Mouse (Mus musculus) right cerebral cortex, adult 18-20 months (tissue): ENCODE results near the gene B4galnt4.
A peak's percentile ranks its signal among the peaks of the same experiment; 100 is the strongest.

Experiments used
- DNase-seq: peaks from one replicate; pipeline ENCODE4 v3.0.0; 2022; ENCODE audit warnings: mixed read lengths

The B4galnt4 gene

GRCm38 (mm10) chr7:141042539-141042938 lies 18.4 kb upstream of the B4galnt4 start:
- no peak for DNase-seq

- no peak for DNase-seq
These were observed 13.8 kb upstream of the B4galnt4 start for GRCm38 (mm10) chr7:141046931-141047580.

GRCm38 (mm10) chr7:141047581-141048225 lies 13.2 kb upstream of the B4galnt4 start:
- peak; percentile 86 for DNase-seq

DNA sequence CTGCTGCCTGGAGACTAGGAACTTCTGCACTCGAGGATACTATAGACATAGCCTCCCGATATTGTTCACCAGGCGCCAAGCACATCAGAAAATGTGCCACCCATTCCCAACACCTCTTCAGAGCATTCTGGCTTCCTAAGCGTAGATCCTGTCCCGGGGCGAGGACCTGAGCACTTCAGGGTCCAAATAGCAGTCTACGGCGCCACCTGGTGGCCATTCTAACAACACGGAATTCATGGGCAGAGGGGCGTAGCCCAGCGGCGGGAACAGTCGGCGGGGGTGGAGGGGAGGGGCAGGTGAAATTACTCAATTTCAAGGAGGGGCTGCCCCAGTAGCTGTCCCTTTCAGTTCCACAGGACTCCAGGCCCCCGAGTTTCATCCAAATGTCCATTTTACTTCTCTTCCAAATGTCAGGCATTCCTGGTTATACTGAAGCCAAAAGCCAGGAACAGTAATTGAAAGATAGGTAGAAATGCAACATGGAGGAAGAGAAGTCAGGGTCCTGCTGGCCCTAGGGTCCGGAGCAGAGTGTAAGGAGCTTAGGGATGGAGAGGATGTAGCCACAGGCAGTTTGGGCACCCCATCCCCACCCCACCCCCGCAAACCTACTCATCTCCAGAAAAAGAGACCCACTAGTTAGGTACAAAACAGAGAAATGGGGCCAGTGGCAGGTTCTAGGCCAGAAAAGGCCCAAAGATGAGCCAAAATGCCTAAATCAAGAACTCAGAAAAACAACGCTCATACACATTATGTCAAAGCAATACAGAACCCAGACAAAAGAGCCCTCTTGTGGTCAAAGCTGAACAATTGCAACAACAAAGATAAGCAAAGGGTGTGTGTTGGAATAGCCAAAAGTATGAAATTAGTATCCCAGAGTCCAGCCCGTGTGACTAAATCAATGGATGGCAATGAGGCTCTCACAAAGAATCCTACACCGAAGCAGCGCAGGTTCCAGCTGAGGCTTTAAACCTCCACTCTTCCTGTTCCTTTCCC lies 12.4 kb upstream of the B4galnt4 start:
- peak; percentile 90 for DNase-seq

DNA sequence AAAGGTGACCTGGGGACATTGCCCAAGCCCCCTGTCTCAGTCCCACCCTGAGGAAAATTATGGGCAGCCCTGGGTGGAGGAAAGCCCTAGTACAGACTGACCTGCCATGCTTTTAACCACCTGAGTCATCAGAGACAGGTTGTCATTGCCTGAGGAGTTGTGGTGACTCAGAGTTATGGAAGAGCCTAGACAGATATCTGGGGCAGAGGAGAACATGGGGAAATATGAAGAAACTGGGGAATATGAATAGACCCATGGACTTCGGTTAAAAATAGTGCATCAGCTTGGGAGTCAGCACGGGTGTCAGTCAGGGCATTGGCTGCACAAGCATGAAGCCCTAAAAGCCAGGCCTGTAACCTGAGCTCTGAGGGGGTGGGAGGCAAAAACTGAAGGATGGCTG lies 11.6 kb upstream of the B4galnt4 start:
- no peak for DNase-seq

- no peak for DNase-seq
These were observed 9.7 kb upstream of the B4galnt4 start for GRCm38 (mm10) chr7:141051060-141051685.

- DNase-seq = no peak
These were observed 8.9 kb upstream of the B4galnt4 start for GRCm38 (mm10) chr7:141052016-141052415.

GRCm38 (mm10) chr7:141052421-141052820 lies 8.5 kb upstream of the B4galnt4 start:
- DNase-seq = no peak

GRCm38 (mm10) chr7:141055785-141056184 lies 5.1 kb upstream of the B4galnt4 start:
- no peak for DNase-seq

DNA sequence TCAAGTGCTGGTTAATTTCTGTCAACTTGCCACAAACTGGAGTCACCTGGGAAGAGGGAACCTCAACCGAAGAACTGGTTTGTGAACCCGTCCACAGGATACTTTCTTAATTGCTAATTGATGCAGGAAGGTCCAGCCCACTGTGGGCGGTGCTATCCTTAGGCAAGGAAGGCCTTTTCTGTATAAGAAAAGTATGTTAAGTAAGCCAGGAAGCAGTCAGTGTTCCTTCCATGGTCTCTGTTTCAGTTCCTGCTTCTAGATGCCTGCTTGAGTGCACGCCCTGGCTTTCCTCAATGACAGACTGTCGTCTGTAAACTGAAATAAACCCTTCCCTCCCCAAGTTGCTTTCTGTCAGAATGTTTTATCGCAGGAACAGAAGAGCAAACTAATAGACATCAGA lies 3.9 kb upstream of the B4galnt4 start:
- DNase-seq = no peak

DNA sequence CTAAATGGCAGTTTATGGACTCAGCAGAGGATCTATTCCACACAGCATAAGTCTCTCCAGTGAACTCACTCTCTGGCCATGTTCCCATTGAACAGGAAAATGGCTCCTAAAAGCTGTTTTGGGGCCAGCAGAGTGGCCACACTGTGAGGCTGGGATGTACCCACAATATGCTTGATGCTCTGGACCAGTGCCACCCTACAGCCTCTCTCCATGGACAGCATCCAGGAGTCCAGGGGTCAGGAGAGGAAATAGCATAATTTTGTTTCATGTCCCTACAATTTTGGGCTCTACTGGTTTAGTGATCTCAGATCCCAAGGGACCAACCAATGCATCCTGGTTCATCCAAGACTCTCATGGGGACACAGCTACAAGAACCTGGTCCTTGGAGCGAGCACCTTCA lies 3.4 kb upstream of the B4galnt4 start:
- no peak for DNase-seq

GRCm38 (mm10) chr7:141058601-141059341 lies 2.1 kb upstream of the B4galnt4 start:
- DNase-seq = no peak

DNA sequence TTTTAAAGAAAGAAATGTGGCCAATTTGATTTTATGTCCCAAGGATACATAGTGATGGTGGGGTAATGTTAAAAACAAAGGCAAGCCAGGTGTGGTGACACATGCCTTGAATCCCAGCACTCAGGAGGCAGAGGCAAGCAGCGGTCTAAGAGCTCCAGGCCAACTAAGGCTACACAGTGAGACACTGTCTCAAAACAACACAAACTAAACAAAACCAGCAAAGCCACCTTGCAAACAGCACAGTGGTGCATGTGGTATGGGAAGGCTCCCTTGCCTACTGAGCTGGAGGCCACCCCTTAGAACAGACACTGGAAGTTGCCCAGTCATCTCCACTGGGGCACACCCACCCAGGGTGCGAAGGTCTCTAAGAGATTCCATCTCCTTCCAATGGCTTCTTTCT lies 975 bp upstream of the B4galnt4 start:
- DNase-seq = no peak

GRCm38 (mm10) chr7:141061269-141061692 lies 377 bp downstream of the B4galnt4 start:
- DNase-seq = no peak

GRCm38 (mm10) chr7:141062525-141062924 lies 1.6 kb downstream of the B4galnt4 start:
- DNase-seq = no peak

GRCm38 (mm10) chr7:141063353-141063752 lies 2.4 kb downstream of the B4galnt4 start:
- DNase-seq = no peak

DNA sequence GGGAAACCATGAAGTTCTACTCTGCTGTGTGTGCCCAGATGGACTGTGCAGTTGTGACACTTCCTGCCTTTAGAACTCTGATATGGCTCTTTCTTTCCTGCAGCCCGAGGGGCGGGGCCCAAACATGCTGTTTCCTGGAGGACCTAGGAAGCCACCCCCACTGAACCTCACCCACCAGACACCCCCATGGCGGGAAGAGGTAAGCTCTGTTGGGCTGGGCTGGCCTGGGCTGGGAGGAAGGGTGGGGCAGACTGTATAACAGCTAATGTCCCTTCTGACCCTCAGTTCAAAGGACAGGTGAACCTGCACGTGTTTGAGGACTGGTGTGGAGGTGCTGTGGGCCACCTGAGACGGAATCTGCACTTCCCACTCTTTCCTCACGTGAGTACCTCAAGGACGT lies 3.3 kb downstream of the B4galnt4 start:
- DNase-seq = no peak

- DNase-seq = no peak
These were observed 3.7 kb downstream of the B4galnt4 start for GRCm38 (mm10) chr7:141064576-141064975.

DNA sequence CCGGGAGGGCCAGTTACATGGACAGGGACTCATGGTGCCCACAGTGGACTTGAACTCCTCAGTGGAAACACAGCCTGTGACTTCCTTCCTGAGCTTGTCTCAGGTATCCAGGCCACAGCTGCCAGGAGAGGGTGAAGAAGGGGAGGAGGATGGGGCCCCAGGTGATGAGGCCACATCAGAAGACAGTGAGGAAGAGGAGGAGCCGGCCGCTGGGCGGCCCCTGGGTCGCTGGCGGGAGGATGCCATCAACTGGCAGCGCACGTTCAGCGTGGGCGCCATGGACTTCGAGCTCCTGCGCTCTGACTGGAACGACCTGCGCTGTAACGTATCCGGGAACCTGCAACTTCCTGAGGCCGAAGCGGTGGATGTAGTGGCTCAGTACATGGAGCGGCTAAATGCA lies 7.4 kb downstream of the B4galnt4 start:
- no peak for DNase-seq

DNA sequence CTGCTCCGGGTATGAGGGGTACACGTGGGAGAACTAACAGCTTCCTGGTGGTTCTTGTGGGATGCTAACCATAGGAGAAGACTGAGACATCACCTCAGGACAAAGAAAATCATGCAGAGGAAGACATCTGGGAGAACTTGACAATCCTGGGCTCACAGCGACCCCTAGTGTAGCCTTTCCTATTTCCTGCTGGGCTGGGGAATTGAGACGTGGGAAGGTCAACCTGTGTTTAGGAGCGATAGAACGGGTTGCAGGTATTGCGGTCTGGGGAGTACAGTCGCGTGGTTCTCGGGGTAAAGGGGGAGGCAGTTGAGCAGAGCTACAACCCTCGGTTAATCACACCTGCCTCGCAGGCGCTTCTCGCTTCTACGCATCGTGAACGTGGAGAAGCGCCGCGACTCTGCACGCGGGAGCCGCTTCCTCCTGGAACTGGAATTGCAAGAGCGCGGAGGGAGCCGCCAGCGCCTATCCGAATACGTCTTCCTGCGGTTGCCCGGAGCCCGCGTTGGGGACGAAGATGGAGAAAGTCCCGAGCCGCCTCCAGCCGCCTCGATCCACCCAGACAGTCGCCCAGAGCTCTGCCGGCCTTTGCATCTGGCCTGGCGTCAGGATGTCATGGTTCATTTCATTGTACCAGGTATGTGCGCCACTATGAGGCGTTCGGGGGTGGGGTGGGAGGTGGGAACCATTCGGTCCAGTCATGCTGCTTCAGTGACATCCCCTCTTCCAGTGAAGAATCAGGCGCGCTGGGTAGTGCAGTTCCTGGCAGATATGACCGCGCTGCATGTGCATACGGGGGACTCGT lies 9.4 kb downstream of the B4galnt4 start:
- peak; percentile 81 for DNase-seq

DNA sequence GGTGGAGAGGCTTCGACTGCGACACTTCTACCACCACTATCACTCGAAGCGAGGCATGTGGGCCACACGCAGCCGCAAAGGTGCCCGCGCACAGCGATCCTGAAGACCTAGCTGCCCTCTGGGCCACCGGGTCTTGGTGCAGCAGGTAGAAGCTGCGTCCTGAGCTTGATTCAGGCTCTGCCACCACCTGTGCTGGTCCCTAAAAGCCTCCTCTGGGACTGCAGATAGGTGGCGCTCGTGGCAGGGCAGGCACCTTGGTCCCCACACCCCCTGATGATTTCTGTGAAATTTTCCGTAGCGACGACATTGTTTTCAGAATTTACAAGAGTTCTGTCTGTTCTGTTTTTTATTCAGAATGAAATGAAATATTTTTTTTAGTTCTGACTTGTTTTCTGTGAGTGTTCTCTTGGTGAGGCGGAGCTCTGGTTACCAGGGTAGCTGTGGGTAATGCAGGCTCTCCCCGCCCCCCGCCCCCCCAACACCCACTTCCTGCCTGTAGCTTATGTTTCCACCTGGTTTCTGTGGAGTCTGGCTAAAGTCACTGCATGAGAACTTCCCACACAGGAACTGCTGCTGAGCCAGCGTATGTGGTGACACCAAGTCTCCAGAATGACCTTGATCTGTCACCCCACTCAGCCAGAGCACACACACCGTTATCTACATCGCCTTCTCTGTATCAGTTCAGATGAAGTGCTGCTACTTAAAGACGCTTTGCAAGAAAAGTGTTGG lies 11.3 kb downstream of the B4galnt4 start:
- DNase-seq = peak; percentile 35
